Mouse (Mus musculus): Measurements from ENCODE around the gene Pde4d. TPM values are rescaled to one million over a fixed set of nuclear protein-coding genes. Genes with fewer than 3 reads are reported as not detected.

Gene Pde4d
- polyA plus RNA-seq, 1 experiment, result 15.1 TPM

- TF ChIP-seq MYOG (IDR thresholded peaks at IDR 0.05; ENCODE audit: control insufficient read depth, extremely low read depth, insufficient read length) (no peak), MAX (IDR thresholded peaks at IDR 0.05) (no peak), FOSL1 (IDR thresholded peaks at IDR 0.05; ENCODE audit: insufficient read depth, low read length, poor library complexity, severe bottlenecking) (no peak), CEBPB (IDR thresholded peaks at IDR 0.05; ENCODE audit: low read depth) (no peak), MYOD1 (IDR thresholded peaks at IDR 0.05; ENCODE audit: control insufficient read depth, insufficient read length, low read depth) (no peak), CTCF (IDR thresholded peaks at IDR 0.05; ENCODE audit: control insufficient read depth, insufficient read depth, insufficient read length) (no peak), USF1 (IDR thresholded peaks at IDR 0.05; ENCODE audit: low read depth) (no peak)
- H3ac ChIP-seq (ENCODE audit: control insufficient read depth, insufficient read length, low read depth), result no peak overlapping the region
- H3K36me3 ChIP-seq (ENCODE audit: control insufficient read depth, insufficient read depth), result no peaks in the 10 kb centered on the region
- no peaks in the 10 kb centered on the region for H3K27me3 ChIP-seq (ENCODE audit: control insufficient read depth, insufficient read depth, insufficient read length)
- no peak overlapping the region for H3K4me3 ChIP-seq (ENCODE audit: insufficient read depth, poor library complexity, severe bottlenecking)
- no peaks in the 10 kb centered on the region for H3K79me2 ChIP-seq (ENCODE audit: control insufficient read depth, insufficient read depth)
- H3K79me3 ChIP-seq (ENCODE audit: low read depth), result no peaks in the 10 kb centered on the region
Observed at GRCm38 (mm10) chr13:109560261-109560660, 1110.5 kb downstream of the Pde4d start.

- TF ChIP-seq MAX (IDR thresholded peaks at IDR 0.05), result no peak
- no peak for TF ChIP-seq FOSL1 (IDR thresholded peaks at IDR 0.05; ENCODE audit: insufficient read depth, low read length, poor library complexity, severe bottlenecking)
- no peak for TF ChIP-seq MYOG (IDR thresholded peaks at IDR 0.05; ENCODE audit: control insufficient read depth, extremely low read depth, insufficient read length)
- no peak for TF ChIP-seq USF1 (IDR thresholded peaks at IDR 0.05; ENCODE audit: low read depth)
- TF ChIP-seq CEBPB (IDR thresholded peaks at IDR 0.05; ENCODE audit: low read depth), result no peak
- no peak for TF ChIP-seq MYOD1 (IDR thresholded peaks at IDR 0.05; ENCODE audit: control insufficient read depth, insufficient read length, low read depth)
- no peak for TF ChIP-seq CTCF (IDR thresholded peaks at IDR 0.05; ENCODE audit: control insufficient read depth, insufficient read depth, insufficient read length)
- H3K36me3 ChIP-seq (ENCODE audit: control insufficient read depth, insufficient read depth), result no peaks in the 10 kb centered on the region
- no peaks in the 10 kb centered on the region for H3K27me3 ChIP-seq (ENCODE audit: control insufficient read depth, insufficient read depth, insufficient read length)
- H3K79me2 ChIP-seq (ENCODE audit: control insufficient read depth, insufficient read depth), result no peaks in the 10 kb centered on the region
- no peak overlapping the region for H3K4me3 ChIP-seq (ENCODE audit: insufficient read depth, poor library complexity, severe bottlenecking)
- H3K79me3 ChIP-seq (ENCODE audit: low read depth), result no peaks in the 10 kb centered on the region
- no peak overlapping the region for H3ac ChIP-seq (ENCODE audit: control insufficient read depth, insufficient read length, low read depth)
Observed at GRCm38 (mm10) chr13:109568638-109569468, 1119.1 kb downstream of the Pde4d start.

- Histone ChIP-seq H3K79me3 (ENCODE audit: low read depth) (no peaks in the 10 kb centered on the region), H3K79me2 (ENCODE audit: control insufficient read depth, insufficient read depth) (no peaks in the 10 kb centered on the region), H3K36me3 (ENCODE audit: control insufficient read depth, insufficient read depth) (no peaks in the 10 kb centered on the region), H3K4me3 (ENCODE audit: insufficient read depth, poor library complexity, severe bottlenecking) (no peak overlapping the region), H3K27me3 (ENCODE audit: control insufficient read depth, insufficient read depth, insufficient read length) (no peaks in the 10 kb centered on the region), H3ac (ENCODE audit: control insufficient read depth, insufficient read length, low read depth) (no peak overlapping the region)
- TF ChIP-seq USF1 (IDR thresholded peaks at IDR 0.05; ENCODE audit: low read depth) (no peak), CEBPB (IDR thresholded peaks at IDR 0.05; ENCODE audit: low read depth) (no peak), CTCF (IDR thresholded peaks at IDR 0.05; ENCODE audit: control insufficient read depth, insufficient read depth, insufficient read length) (no peak), MYOG (IDR thresholded peaks at IDR 0.05; ENCODE audit: control insufficient read depth, extremely low read depth, insufficient read length) (no peak), FOSL1 (IDR thresholded peaks at IDR 0.05; ENCODE audit: insufficient read depth, low read length, poor library complexity, severe bottlenecking) (no peak), MYOD1 (IDR thresholded peaks at IDR 0.05; ENCODE audit: control insufficient read depth, insufficient read length, low read depth) (no peak), MAX (IDR thresholded peaks at IDR 0.05) (no peak)
Observed at GRCm38 (mm10) chr13:109569491-109569890, 1119.7 kb downstream of the Pde4d start.

- H3K36me3 ChIP-seq (ENCODE audit: control insufficient read depth, insufficient read depth), result no peaks in the 10 kb centered on the region
- H3ac ChIP-seq (ENCODE audit: control insufficient read depth, insufficient read length, low read depth), result no peak overlapping the region
- H3K27me3 ChIP-seq (ENCODE audit: control insufficient read depth, insufficient read depth, insufficient read length), result no peaks in the 10 kb centered on the region
- TF ChIP-seq MAX (IDR thresholded peaks at IDR 0.05) (no peak), MYOD1 (IDR thresholded peaks at IDR 0.05; ENCODE audit: control insufficient read depth, insufficient read length, low read depth) (no peak), CTCF (IDR thresholded peaks at IDR 0.05; ENCODE audit: control insufficient read depth, insufficient read depth, insufficient read length) (no peak), MYOG (IDR thresholded peaks at IDR 0.05; ENCODE audit: control insufficient read depth, extremely low read depth, insufficient read length) (no peak), CEBPB (IDR thresholded peaks at IDR 0.05; ENCODE audit: low read depth) (no peak), FOSL1 (IDR thresholded peaks at IDR 0.05; ENCODE audit: insufficient read depth, low read length, poor library complexity, severe bottlenecking) (no peak)
- no peak overlapping the region for H3K4me3 ChIP-seq (ENCODE audit: insufficient read depth, poor library complexity, severe bottlenecking)
- no peaks in the 10 kb centered on the region for H3K79me2 ChIP-seq (ENCODE audit: control insufficient read depth, insufficient read depth)
- no peaks in the 10 kb centered on the region for H3K79me3 ChIP-seq (ENCODE audit: low read depth)
Observed at GRCm38 (mm10) chr13:109576725-109577124, 1127.0 kb downstream of the Pde4d start.

- H3ac ChIP-seq (ENCODE audit: control insufficient read depth, insufficient read length, low read depth), result no peak overlapping the region
- no peaks in the 10 kb centered on the region for H3K79me3 ChIP-seq (ENCODE audit: low read depth)
- no peak overlapping the region for H3K4me3 ChIP-seq (ENCODE audit: insufficient read depth, poor library complexity, severe bottlenecking)
- H3K27me3 ChIP-seq (ENCODE audit: control insufficient read depth, insufficient read depth, insufficient read length), result no peaks in the 10 kb centered on the region
- H3K79me2 ChIP-seq (ENCODE audit: control insufficient read depth, insufficient read depth), result no peaks in the 10 kb centered on the region
- TF ChIP-seq FOSL1 (IDR thresholded peaks at IDR 0.05; ENCODE audit: insufficient read depth, low read length, poor library complexity, severe bottlenecking) (no peak), MYOG (IDR thresholded peaks at IDR 0.05; ENCODE audit: control insufficient read depth, extremely low read depth, insufficient read length) (no peak), MYOD1 (IDR thresholded peaks at IDR 0.05; ENCODE audit: control insufficient read depth, insufficient read length, low read depth) (no peak), CTCF (IDR thresholded peaks at IDR 0.05; ENCODE audit: control insufficient read depth, insufficient read depth, insufficient read length) (no peak), USF1 (IDR thresholded peaks at IDR 0.05; ENCODE audit: low read depth) (no peak), CEBPB (IDR thresholded peaks at IDR 0.05; ENCODE audit: low read depth) (no peak), MAX (IDR thresholded peaks at IDR 0.05) (no peak)
- H3K36me3 ChIP-seq (ENCODE audit: control insufficient read depth, insufficient read depth), result no peaks in the 10 kb centered on the region
Observed at GRCm38 (mm10) chr13:109577454-109577853, 1127.7 kb downstream of the Pde4d start.
